Mouse (Mus musculus): ENCODE measurements around the gene Ccdc30. TPM values are rescaled to one million over a fixed set of nuclear protein-coding genes. Genes with fewer than 3 reads are reported as not detected.

Gene Ccdc30
- polyA plus RNA-seq, 1 experiment, result 6.0 TPM

DNA sequence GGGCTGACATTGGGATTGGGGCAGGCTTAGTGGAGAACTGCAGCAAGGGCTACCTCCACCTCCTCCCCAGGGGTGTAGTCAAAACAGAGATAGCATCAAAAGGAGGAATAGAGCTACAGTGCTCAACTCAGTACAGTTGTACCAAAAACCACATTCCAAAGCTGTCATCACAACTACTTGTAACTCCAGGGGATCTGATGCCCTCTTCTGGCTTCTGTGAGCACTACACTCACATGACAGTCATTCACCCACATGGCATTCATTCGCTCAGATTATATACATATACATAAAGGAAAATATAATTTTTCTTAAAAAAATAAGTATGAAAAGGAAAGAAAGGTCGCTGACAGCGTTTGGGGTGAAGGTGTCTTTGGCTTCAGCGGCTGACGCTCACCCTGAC is 45.0 kb upstream of the Ccdc30 start:
- no peak overlapping the region for H3K9ac ChIP-seq (ENCODE audit: low read depth, poor library complexity, severe bottlenecking)
- H3K4me1 ChIP-seq (ENCODE audit: control insufficient read depth, insufficient read depth, low read length), result no peaks in the 10 kb centered on the region
- H3K27ac ChIP-seq (ENCODE audit: insufficient read depth, low read length), result no peak overlapping the region
- no peaks in the 10 kb centered on the region for H3K9me3 ChIP-seq (replicated peaks; ENCODE audit: control insufficient read depth, insufficient read depth, low read length, poor library complexity, severe bottlenecking)
- TF ChIP-seq POLR2A (IDR thresholded peaks at IDR 0.05; ENCODE audit: insufficient read depth, low read length) (no peak), CTCF (IDR thresholded peaks at IDR 0.05; ENCODE audit: low read depth, low read length) (no peak), EP300 (IDR thresholded peaks at IDR 0.05; ENCODE audit: insufficient read depth, low read depth, low read length) (no peak)
- H3K27me3 ChIP-seq (ENCODE audit: control insufficient read depth, insufficient read depth, low read length, poor library complexity, severe bottlenecking), result no peaks in the 10 kb centered on the region
- H3K36me3 ChIP-seq (ENCODE audit: control insufficient read depth, insufficient read depth, low read length, poor library complexity, severe bottlenecking), result no peaks in the 10 kb centered on the region
- no peak overlapping the region for H3K4me3 ChIP-seq (ENCODE audit: low read depth, low read length)

DNA sequence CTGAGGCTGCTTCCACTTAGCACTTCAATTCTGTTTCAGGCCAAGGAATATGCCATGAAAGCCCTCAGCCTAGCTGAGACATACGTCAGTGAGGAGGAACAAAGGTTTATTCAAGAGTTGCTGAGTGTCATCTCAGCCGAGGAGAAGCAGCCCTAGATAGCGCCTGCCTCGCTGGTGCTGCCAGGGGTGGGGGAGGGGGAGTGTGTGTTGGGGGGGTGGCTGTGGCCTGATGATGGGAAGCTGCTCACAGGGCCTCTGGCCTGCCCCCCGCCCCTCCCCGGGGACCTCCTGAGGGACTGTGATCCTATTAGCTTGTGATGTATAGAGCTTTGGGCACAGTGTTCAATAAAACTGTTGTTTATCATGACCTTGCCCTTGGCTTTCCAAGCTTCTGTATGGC is 38.2 kb upstream of the Ccdc30 start:
- no peaks in the 10 kb centered on the region for H3K36me3 ChIP-seq (ENCODE audit: control insufficient read depth, insufficient read depth, low read length, poor library complexity, severe bottlenecking)
- no peak overlapping the region for H3K4me3 ChIP-seq (ENCODE audit: low read depth, low read length)
- no peaks in the 10 kb centered on the region for H3K4me1 ChIP-seq (ENCODE audit: control insufficient read depth, insufficient read depth, low read length)
- no peak for TF ChIP-seq CTCF (IDR thresholded peaks at IDR 0.05; ENCODE audit: low read depth, low read length)
- TF ChIP-seq POLR2A (IDR thresholded peaks at IDR 0.05; ENCODE audit: insufficient read depth, low read length), result no peak
- no peak for TF ChIP-seq EP300 (IDR thresholded peaks at IDR 0.05; ENCODE audit: insufficient read depth, low read depth, low read length)
- no peak overlapping the region for H3K9ac ChIP-seq (ENCODE audit: low read depth, poor library complexity, severe bottlenecking)
- no peaks in the 10 kb centered on the region for H3K27me3 ChIP-seq (ENCODE audit: control insufficient read depth, insufficient read depth, low read length, poor library complexity, severe bottlenecking)
- no peaks in the 10 kb centered on the region for H3K9me3 ChIP-seq (replicated peaks; ENCODE audit: control insufficient read depth, insufficient read depth, low read length, poor library complexity, severe bottlenecking)
- H3K27ac ChIP-seq (ENCODE audit: insufficient read depth, low read length), result no peak overlapping the region

DNA sequence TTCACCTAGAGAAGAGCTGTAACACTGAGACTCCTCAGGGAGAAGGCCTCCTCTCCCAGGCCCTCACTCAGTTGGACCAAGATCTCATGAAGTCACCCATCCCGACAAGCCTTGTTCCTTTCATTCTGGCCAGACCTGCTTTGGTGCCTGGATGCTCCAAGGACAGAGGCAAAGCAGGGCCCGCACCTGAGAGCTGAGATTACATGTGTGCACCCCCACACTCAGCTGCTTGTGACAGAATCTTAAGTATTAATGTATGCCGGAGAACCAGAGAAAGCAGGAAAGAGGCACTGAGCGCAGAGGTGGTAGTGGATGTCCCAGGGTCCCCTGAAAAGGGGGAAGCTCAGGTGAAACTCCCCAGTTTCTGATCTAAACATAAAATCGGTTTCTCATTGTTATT is 37.8 kb upstream of the Ccdc30 start:
- Histone ChIP-seq H3K27ac (ENCODE audit: insufficient read depth, low read length) (no peak overlapping the region), H3K27me3 (ENCODE audit: control insufficient read depth, insufficient read depth, low read length, poor library complexity, severe bottlenecking) (no peaks in the 10 kb centered on the region), H3K4me3 (ENCODE audit: low read depth, low read length) (no peak overlapping the region), H3K9ac (ENCODE audit: low read depth, poor library complexity, severe bottlenecking) (no peak overlapping the region), H3K36me3 (ENCODE audit: control insufficient read depth, insufficient read depth, low read length, poor library complexity, severe bottlenecking) (no peaks in the 10 kb centered on the region), H3K4me1 (ENCODE audit: control insufficient read depth, insufficient read depth, low read length) (no peaks in the 10 kb centered on the region), H3K9me3 (replicated peaks; ENCODE audit: control insufficient read depth, insufficient read depth, low read length, poor library complexity, severe bottlenecking) (no peaks in the 10 kb centered on the region)
- no peak for TF ChIP-seq POLR2A (IDR thresholded peaks at IDR 0.05; ENCODE audit: insufficient read depth, low read length)

DNA sequence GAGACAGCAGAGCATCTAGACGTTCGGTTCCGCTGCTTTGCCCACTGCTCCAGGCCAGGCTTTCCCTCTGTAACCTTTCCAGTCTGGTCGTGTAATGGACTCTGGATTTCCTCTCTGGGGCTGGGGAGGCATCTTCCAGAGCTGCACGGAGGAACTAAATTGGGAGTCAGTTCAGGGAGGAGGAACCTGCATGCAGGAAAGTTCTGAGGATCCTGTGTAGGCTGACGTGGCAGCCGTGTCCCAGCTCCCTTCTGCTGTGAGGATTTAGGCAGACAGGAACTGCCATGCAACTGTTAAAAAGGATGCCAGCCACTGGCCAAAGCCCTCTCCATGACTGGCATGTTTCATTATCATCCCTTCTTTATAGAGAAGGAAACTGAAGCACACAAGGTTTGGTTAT is 35.1 kb upstream of the Ccdc30 start:
- Histone ChIP-seq H3K4me1 (ENCODE audit: control insufficient read depth, insufficient read depth, low read length) (peaks cover 1% of the 10 kb centered on the region), H3K4me3 (ENCODE audit: low read depth, low read length) (no peak overlapping the region), H3K27ac (ENCODE audit: insufficient read depth, low read length) (no peak overlapping the region), H3K9me3 (replicated peaks; ENCODE audit: control insufficient read depth, insufficient read depth, low read length, poor library complexity, severe bottlenecking) (no peaks in the 10 kb centered on the region), H3K27me3 (ENCODE audit: control insufficient read depth, insufficient read depth, low read length, poor library complexity, severe bottlenecking) (no peaks in the 10 kb centered on the region), H3K9ac (ENCODE audit: low read depth, poor library complexity, severe bottlenecking) (no peak overlapping the region), H3K36me3 (ENCODE audit: control insufficient read depth, insufficient read depth, low read length, poor library complexity, severe bottlenecking) (no peaks in the 10 kb centered on the region)
- TF ChIP-seq POLR2A (IDR thresholded peaks at IDR 0.05; ENCODE audit: insufficient read depth, low read length) (no peak), EP300 (IDR thresholded peaks at IDR 0.05; ENCODE audit: insufficient read depth, low read depth, low read length) (no peak), CTCF (IDR thresholded peaks at IDR 0.05; ENCODE audit: low read depth, low read length) (no peak)

DNA sequence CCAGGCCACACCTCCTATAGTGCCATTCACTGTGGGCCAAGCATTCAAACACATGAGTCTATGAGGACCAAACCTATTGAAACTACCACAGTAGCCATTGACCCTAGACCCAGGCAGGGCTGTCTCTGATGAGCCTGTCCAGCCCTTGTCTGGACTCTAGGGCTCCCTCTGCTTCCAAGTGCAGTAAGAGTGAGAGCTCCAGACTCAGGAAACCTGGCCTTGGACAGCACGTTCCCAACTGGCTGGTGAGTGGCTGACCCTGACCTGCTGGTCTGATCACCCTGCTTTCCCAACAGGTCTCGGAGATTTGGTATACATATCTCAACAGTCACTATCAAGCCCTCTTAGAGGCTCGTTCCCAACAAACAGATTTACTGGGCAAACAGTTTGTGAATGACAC is 32.5 kb upstream of the Ccdc30 start:
- H3K27ac ChIP-seq (ENCODE audit: insufficient read depth, low read length), result no peak overlapping the region
- H3K4me1 ChIP-seq (ENCODE audit: control insufficient read depth, insufficient read depth, low read length), result peaks cover 2% of the 10 kb centered on the region
- TF ChIP-seq POLR2A (IDR thresholded peaks at IDR 0.05; ENCODE audit: insufficient read depth, low read length) (no peak), CTCF (IDR thresholded peaks at IDR 0.05; ENCODE audit: low read depth, low read length) (no peak), EP300 (IDR thresholded peaks at IDR 0.05; ENCODE audit: insufficient read depth, low read depth, low read length) (no peak)
- H3K9me3 ChIP-seq (replicated peaks; ENCODE audit: control insufficient read depth, insufficient read depth, low read length, poor library complexity, severe bottlenecking), result no peaks in the 10 kb centered on the region
- no peak overlapping the region for H3K9ac ChIP-seq (ENCODE audit: low read depth, poor library complexity, severe bottlenecking)
- no peak overlapping the region for H3K4me3 ChIP-seq (ENCODE audit: low read depth, low read length)
- H3K27me3 ChIP-seq (ENCODE audit: control insufficient read depth, insufficient read depth, low read length, poor library complexity, severe bottlenecking), result no peaks in the 10 kb centered on the region
- H3K36me3 ChIP-seq (ENCODE audit: control insufficient read depth, insufficient read depth, low read length, poor library complexity, severe bottlenecking), result no peaks in the 10 kb centered on the region

DNA sequence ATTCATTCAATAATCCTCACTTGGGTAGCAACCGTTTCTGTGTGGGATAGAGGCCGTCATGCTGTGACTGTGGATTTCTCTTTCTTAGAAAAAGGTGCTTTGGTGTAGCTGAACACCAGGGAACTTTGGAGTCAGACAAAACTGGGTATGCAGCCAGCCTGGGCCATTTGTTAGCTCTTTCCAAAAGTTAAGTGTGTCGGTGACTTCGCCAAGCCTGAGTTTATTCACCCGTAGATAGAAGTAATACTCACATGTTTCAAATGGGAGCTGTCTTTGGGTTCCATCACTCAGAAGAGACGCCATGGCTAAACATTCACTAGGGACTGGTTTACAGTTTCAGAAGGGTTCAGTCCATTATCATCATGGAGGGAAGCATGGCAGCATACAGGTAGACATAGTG is 31.9 kb upstream of the Ccdc30 start:
- TF ChIP-seq EP300 (IDR thresholded peaks at IDR 0.05; ENCODE audit: insufficient read depth, low read depth, low read length) (no peak), POLR2A (IDR thresholded peaks at IDR 0.05; ENCODE audit: insufficient read depth, low read length) (no peak), CTCF (IDR thresholded peaks at IDR 0.05; ENCODE audit: low read depth, low read length) (no peak)

More for the DNA sequence above, 31.9 kb upstream of the Ccdc30 start:
- no peak overlapping the region for H3K9ac ChIP-seq (ENCODE audit: low read depth, poor library complexity, severe bottlenecking)
- peaks cover 2% of the 10 kb centered on the region for H3K4me1 ChIP-seq (ENCODE audit: control insufficient read depth, insufficient read depth, low read length)
- H3K9me3 ChIP-seq (replicated peaks; ENCODE audit: control insufficient read depth, insufficient read depth, low read length, poor library complexity, severe bottlenecking), result no peaks in the 10 kb centered on the region
- H3K27me3 ChIP-seq (ENCODE audit: control insufficient read depth, insufficient read depth, low read length, poor library complexity, severe bottlenecking), result no peaks in the 10 kb centered on the region
- no peak overlapping the region for H3K4me3 ChIP-seq (ENCODE audit: low read depth, low read length)
- no peak overlapping the region for H3K27ac ChIP-seq (ENCODE audit: insufficient read depth, low read length)
- no peaks in the 10 kb centered on the region for H3K36me3 ChIP-seq (ENCODE audit: control insufficient read depth, insufficient read depth, low read length, poor library complexity, severe bottlenecking)
